Mouse (Mus musculus): ENCODE measurements at regions not wholly inside any gene's neighbourhood (a gene's known extent, or its start where the extent isn't known, plus 50 kb on each side); places are given as distances from the start of the nearest gene placed in this dataset.
"Not testable (repeated sequence)": the region's sequence is repeated elsewhere in the genome, so short reads cannot be mapped to it uniquely, and the experiment has no call there.

DNA sequence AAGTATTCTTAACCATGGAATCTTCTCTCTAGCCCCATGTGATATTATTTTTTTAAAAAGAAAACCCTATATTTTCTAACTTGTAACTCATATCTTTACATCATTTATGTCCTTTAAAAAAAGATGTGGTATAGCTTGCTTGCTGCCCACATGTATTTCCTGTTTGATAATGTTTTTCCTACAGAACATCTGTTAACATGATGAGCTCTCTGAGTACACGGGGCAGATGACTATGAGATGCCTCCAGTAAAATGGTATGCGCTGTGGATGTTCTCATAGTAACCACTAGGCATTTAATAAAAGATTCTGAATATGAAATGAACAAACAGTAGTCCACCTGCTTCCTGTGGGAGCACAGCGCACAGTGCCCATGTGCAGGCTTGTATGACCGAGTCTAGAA, 101.3 kb upstream of the Gm5148 start:
- DNase-seq (ENCODE audit: low spot score), result no peak

DNA sequence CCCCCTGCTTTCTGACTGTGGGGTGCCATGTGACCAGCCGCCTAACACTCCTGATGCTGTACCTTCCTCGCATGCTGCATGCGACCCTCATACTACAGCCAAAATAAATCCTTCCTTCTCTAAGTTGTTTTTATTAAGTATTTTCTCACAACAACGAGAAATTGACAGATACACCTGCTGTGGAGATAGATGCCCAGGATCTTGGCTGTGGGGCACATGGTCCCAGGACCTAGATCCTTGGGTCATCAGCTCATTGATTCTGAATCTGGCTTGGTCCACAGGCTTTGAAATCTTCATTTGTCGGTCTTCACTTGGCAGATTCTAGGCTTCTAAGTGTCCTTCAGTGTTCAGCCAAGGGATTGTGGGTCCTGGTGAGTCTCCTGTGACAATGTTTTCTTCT, 100.4 kb upstream of the Gm5148 start:
- no peak for DNase-seq (ENCODE audit: low spot score)

DNA sequence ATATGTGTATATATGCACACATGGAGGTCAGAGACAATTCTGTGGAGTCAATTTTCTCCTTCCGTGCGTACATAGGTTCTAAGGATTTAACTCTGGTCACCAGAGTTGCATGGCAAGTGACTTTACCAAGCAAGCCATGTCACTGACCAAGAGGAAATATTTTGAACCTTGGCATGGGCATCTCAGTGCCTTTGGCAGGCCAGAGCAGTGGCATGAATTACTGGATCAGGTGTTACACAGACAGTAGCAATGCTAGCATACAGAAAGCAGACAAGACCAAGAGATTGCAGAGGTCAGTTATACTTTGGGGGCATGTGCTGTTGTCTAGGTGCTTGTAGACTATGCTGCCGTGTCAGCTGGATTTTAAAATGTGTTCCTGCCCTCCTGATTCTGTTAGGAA, 95.2 kb upstream of the Gm5148 start:
- DNase-seq (ENCODE audit: low spot score), result no peak

DNA sequence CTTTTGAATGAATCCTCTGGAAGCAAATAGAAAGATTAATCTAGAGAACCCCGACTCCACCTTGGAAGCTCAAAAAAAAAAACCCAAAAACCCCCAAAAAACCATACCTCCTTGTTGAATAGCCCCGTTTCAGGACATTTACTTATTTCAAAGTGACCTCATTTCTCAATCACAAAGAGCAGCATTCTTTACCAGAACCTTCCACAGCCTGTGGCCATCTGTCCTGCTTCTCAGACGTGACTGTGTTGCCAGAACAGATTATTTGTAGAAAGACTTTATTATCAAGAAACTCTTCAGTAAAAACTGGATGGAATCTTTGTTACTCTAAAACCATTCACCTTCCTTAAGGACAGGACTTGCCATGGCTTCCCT, 93.1 kb upstream of the Gm5148 start:
- no peak for DNase-seq (ENCODE audit: low spot score)

DNA sequence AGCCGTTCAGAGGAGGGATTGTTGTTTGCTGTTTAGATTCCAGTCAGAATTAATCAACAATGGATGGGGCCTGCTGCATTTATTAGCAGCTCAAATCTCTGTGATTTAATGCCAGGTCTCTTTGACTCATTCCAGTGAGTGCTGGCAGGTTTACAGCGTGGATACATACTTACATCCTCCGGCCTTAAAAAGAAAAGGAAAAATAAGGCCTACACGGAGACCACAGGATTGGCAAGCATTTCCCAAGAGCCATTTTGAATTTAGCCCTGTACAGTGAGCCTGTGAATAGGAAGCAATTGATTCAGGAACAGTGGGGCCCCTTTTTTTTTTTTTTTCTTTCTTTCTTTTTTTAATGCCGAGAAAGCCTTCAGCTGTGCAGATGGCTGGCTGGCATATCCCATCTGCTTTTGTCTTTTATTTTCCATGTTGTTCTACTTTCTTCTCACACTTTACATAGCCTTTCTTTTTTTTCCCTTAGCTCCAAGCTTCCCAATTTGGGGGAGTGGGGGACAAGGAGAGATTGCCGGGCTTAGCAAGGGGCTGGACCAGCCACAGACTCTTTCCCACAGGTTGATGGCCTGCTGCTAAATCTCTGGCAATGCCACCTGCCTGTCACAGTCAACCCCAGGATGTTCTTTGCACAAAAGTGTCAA, 92.6 kb upstream of the Gm5148 start:
- DNase-seq (ENCODE audit: low spot score), result no peak

DNA sequence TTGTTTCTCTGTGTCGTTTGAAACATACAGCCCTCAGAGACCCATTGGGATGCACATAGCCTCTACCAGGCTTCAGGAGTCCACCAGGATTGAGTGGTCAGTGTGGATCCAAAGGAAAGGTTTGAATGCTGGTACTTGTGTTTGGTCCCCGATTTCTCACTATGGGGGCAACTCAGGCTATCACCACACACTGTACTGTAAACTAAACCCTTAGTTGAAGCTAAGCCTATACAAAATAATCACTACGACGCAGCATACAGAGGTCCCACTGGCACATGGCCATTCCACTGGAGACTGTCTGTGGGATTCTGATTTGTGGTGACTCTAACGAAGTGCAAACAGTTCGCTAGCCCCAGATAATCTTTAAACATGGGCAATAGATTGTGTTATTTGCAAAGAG, 91.5 kb upstream of the Gm5148 start:
- no peak for DNase-seq (ENCODE audit: low spot score)

DNA sequence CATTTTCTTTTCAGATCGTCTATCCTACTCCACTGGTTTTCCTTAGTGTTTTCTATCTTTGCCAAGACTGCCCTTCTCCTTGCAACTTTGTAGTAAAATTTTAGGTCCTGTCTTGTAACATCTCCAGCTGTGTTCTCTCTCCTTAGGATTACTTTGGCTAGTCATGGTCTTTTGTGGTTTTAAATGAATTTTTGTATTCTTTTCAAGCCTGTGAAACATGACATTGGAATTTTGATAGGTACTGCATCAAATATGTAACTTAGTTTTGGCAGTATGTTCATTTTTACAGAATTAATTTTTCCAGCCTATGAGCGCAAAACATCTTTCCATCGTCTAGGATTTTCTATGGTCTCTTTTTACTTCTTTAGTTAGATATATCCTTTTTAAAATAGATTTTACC, 88.6 kb upstream of the Gm5148 start:
- no peak for DNase-seq (ENCODE audit: low spot score)

DNA sequence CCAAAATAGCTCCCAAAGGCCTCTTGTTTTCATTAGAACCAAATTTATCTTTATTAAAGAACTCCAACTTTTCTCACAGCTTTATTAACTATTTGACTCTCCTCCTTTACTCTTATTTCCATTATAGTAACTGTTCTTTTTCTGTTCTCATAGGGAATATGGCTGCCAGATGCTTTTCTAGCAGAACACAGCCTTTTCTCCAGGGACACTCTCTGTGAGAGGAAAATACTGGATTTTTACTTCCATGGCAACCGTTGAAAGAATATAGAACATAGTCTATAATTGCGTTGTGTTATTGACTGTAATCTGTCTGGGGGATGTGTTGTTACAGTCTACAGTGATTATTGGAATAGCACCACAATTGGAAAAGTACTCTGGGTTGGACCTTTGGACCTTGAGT, 87.1 kb upstream of the Gm5148 start:
- no peak for DNase-seq (ENCODE audit: low spot score)

DNA sequence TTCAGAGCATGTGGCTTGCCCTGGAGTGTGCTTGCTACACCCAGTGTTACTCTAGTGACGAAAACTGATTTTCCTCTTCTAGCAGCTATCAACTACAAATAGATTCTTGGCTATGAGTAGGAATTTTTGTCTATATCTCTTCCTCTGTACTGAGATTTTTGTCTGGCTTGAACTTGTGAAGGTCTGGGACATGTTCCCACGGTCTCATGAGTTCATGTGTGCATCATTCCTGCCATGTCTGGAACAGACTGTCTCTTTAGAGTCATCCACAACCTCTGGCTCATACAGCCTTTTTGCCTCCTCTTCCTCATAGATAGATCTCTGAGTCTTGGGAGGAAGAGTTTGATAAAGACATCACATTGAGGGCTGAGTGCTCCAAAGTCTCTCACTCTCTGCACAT, 86.5 kb upstream of the Gm5148 start:
- no peak for DNase-seq (ENCODE audit: low spot score)

DNA sequence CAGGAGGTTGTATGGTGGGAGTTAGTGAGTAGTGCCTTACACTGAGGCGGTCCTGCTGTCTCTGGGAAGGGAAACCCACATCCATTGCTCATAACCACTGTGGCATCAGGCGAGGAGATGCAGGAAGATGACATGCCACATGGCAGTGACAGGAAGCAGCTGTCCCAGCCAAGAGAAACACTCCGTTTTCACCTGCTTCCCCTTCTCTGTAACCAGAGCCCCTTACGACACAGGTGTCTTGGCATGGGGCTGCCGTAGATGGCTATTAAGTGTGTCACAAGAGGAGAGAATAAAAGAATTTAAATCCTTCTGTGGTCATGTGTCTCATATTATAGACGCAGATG, 81.5 kb upstream of the Gm5148 start:
- DNase-seq (ENCODE audit: low spot score), result no peak

DNA sequence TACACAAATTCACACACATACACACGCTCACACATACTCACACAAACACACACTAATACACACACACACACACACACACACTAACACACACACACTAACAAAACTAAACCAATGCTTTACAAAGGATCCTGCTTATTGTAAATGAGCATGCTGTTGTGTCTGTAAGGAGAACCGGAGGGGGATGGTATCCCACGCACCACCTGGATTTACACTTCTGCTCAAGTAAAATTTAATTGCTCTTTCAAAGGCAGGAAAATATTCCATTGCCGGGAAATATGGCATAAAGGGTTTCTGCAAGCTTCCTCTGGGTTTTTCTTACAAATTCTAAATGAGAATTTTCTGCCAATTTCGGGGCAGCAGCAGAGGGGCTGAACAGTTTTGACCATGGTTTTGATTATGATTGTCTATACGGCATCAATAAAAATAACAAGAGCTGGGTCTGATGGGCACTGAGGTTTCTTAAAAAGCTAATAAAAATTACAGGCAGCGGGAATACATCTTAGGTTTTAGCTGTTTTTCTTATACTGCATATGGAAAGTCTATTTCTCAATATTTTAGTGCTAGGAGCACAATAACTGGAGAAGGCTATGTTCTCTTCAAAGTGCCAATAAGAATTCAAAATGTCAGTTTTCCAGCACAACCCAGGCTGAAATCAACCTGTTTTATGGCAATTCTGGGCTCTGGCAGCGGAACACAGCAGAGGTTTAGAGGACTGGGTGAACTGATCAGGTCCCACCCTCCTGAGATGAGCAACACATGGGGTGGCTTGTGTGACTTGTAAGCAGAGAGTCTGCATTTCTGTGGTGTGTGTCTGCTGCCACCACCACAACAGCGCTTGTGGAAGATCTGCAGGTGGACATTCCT, 80.9 kb upstream of the Gm5148 start:
- no peak for DNase-seq (ENCODE audit: low spot score)

DNA sequence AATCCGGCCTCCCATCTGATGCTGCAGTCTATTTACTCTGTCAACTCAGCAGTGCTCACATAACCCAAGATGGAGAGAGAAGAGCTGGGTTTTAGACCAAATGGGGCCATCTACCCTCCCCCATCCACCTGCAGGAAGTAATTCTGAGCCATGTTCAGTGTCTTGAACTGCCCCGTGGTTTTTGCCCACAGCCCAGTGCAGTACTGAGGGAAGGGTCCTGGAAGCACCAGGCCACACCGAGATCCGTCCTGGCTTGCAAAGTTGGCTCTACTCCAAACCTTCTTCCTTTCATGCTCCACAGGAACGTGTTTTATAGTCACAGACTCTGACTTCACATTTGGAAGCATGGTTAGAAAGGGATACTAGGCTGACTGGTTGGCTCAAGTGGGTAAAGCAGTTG, 80.0 kb upstream of the Gm5148 start:
- DNase-seq (ENCODE audit: low spot score), result no peak

DNA sequence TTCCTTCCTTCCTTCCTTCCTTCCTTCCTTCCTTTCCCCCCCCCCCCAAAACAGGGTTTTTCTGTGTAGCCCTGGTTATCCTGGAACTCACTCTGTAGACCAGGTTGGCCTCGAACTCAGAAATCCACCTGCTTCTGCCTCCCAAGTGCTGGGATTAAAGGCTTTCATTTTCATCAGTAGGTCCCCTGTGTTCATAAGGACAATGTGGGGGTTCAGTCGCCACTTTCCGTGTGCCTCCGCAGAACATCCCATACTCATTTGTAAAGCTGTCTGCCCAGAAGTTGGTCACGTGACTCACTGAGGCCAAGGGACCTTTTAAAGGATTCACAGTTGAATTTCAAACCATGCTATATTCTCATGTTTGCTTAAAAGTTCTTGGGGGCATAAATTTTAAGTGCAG, 79.5 kb upstream of the Gm5148 start:
- not testable (repeated sequence) for DNase-seq (ENCODE audit: low spot score)

DNA sequence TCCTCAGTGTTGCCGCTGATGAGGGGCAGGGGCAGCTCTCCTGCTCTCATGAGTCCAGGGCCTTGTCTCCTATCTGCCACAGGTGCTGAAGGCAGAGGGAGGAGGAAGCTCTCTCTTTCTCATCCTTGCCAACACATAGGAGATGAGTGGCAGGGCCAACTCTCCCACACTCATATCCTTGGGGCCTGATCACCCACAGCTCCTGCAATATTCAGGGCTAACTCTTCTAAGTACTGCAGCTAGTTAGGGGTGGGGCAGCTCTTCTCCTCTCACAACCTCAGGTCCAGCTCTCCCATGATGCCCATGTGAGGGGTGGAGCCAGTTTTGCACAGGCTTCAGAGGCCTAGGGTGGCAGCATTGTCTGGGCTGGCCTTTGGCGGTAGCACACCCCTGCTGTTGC, 77.3 kb upstream of the Gm5148 start:
- no peak for DNase-seq (ENCODE audit: low spot score)

DNA sequence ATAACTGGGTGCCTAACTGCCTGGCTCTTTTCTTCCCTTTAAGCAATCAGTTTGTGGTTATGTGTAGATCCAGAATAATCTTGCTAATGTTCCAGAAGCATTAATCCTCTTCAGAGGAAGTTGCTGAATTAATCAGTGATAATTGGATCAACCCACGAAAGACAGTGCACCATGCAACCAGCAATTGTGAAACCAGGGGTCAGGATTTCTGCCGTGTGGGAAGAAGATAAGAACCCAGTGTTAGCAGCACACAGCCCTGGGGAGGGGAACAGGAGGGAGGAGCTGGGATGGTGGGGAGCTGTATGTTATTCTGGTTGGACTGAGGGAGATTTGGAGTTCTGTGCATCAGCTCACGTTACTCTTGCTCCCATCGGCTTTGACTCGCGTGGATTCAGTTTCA, 75.5 kb upstream of the Gm5148 start:
- no peak for DNase-seq (ENCODE audit: low spot score)

DNA sequence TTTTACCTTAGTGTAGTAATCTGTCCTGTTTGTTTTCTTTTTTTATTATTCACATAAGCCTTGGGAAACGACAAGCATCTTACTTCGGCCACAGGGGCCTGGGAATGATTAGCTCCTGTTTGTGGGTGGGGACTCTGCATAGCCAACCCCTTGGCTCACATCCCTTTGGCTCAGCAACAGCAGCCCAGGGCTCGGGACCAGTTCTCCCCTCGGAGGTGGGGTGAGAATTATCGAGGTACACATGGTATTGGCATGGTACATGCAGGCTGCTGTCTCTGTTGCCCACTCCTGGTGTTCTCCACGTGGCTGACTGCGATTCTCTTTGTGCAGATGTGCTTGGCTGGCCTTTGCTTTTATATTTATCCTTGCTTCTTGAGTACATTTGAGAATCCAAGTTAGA, 65.4 kb upstream of the Gm5148 start:
- DNase-seq (ENCODE audit: low spot score), result no peak

DNA sequence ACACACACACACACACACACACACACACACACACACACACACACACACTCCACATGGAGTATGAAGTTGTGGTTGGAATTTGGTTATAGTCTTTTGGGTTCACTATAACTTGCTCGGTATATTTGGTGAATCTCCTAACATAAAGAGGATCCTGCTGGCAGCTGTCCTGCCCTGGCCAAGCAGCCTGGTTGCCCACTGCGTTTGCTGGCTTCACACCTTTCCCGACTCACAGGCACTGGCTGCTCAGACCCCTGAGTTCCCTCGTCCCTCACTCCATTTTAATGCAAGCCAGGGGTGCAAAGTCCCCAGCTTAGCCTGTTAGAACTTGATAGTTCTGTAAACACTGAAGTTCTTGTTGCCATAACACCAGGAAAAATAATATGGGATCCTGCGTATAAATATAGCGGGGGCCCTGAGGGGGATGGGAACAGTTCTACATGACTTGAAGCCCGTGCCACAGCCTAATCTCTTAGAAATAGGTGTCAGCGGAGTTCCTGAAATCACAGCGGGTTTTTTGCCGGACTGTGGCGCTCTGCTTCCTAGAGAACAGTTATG, 64.9 kb upstream of the Gm5148 start:
- DNase-seq (ENCODE audit: low spot score), result no peak

DNA sequence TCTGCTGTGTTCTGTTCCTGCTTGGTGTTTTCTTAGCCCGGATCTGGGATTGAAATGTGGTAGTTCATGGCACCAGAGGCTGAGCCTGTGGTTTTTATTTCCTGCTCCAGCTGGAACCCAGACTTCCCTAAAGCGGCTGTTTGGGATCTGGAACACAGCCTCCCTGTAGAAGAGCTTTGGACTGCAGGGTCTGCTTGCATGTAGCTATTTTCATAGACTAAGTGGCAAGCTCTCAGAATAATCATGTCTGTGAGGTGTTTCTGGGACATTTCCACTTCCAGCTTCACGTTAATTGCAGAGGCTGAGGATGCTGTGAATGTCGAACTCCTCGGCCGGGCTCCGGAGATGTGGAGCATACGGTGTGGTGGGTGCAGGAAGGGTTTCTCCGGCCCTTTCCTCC, 64.1 kb upstream of the Gm5148 start:
- no peak for DNase-seq (ENCODE audit: low spot score)

DNA sequence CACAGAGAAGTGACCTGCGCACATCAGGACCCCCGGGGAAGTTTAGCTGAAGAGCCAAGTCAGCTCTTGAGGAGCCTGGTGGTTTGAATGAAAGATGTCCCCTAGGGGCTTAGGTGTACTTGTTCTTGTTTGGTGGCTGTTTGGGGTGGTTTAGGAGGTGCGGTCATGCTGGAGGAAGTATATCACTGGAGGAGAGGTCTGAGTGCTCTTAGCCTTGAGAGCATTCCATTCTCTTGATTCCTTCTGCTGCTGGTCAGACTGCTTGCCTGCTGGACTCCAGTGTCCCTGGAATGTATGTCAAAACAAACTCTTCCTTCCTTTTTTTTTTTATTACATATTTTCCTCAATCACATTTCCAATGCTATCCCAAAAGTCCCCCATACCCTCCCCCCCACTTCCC, 62.5 kb upstream of the Gm5148 start:
- no peak for DNase-seq (ENCODE audit: low spot score)

DNA sequence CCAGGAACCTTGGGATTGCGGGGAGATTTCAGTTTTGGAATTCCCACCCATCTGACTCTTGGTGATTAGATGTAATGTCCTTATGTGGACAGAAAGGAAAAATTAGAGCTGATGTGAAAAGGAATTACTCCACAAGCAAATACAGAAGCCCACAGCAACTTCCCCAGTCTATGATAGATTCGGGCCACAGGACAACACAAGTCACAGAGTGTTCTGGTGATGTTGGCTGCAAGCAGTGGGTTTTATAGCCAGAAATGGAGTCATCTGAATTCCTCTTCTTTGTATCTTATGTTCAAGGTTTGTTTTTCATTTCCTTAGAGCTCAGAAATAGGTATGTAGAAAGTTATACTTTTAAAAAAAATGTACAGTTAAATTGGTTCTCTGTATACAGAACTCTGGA, 56.8 kb upstream of the Gm5148 start:
- no peak for DNase-seq (ENCODE audit: low spot score)

DNA sequence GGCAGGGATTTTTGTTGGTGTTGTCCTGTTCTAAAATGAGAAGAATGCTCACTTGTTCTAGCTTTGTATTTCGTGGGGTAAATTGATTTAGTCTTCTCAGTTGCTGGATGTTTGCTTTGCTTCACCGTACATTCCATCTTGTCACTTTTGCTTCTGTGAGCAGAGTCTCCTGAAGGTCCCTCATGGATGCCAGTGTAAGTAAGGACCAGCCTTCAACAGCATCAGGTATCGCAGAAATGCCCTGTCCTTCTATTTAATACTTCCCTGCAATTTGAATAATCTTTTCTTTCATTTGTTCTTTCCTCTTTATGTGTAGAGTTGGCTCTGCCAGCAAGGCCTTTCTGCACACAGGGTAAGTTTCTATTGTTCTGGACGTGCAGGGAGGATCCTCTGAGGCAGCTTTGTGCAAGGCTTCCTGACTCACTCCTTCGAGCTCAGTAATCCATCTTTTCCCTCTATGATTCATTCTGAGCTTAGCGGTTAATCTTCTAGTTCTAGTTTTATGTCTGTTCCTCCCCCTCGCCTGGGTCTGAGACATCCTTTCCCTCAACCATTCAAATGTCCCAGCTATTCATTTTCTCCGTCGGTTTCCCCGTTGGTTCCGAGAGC, 55.7 kb upstream of the Gm5148 start:
- DNase-seq (ENCODE audit: low spot score), result no peak

DNA sequence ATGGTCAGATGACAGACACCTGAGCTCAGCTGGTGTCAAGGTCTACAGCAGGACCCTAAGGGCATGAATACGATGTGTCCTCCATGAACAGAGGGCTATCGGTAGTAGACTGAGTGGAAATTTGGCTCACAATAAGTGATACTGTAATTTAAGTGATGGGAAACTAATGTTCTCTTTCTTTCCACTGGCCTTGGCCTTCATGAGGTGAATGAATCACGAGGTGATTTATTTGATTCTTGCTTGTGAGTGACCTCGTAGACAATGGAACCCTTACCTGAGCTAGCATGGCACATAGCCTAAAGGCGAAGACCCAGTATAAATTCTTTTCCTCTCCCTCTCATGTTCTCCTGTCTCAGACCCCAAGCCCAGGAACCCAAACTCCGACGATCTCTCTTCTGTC, 54.1 kb upstream of the Gm5148 start:
- no peak for DNase-seq (ENCODE audit: low spot score)

DNA sequence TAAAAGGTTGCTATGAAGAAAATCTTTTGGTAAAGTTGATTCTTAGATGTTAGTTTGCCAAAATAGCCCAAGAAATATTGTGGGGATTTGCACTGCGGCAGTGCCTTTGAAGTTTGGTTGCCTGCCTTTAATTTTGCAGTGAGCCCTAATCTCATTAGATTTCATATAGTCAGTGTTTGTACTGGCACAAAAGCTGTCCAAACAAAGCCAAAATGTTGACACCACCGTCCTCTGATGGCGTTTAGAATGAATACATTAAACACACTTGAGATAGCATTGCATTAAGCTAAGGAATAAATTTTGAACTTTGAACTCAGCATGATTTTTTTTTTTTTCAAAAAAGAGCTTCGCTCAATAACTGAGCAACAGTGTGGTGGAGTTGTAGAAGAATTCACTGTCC, 51.9 kb upstream of the Gm5148 start:
- DNase-seq (ENCODE audit: low spot score), result no peak
